Mouse (Mus musculus) intestine, embryonic 15.5 days (tissue): Measurements from ENCODE around the gene Ankrd13d. TPM values are rescaled to one million over a fixed set of nuclear protein-coding genes. Genes with fewer than 3 reads are reported as not detected.
"Not testable (repeated sequence)": the region's sequence is repeated elsewhere in the genome, so short reads cannot be mapped to it uniquely, and the experiment has no call there.

Experiments used
- ATAC-seq: fragments of 200-750 bp; cut with Nextera tagmentation; 2 replicates; pipeline ENCODE4 v1.8.0; 2017; ENCODE audit warnings: moderate TSS enrichment, moderate library complexity
- H3K27ac ChIP-seq: fragments of 300-500 bp; sonication (generic); 2 replicates; pipeline ENCODE4 v1.5.1; 2015; ENCODE audit warnings: mild to moderate bottlenecking, inconsistent platforms
- H3K27me3 ChIP-seq: fragments of 300-500 bp; sonication (generic); replicated peaks from 2 replicates; pipeline ENCODE4 v1.6.1; 2015; ENCODE audit warnings: inconsistent platforms
- H3K36me3 ChIP-seq: fragments of 300-500 bp; sonication (generic); 2 replicates; pipeline ENCODE4 v1.6.1; 2015; ENCODE audit warnings: inconsistent platforms
- H3K4me1 ChIP-seq: fragments of 300-500 bp; sonication (generic); replicated peaks from 2 replicates; pipeline ENCODE4 v1.6.1; 2015; ENCODE audit warnings: inconsistent platforms
- H3K4me2 ChIP-seq: fragments of 300-500 bp; sonication (generic); replicated peaks from 2 replicates; pipeline ENCODE4 v1.6.1; 2015; ENCODE audit warnings: mild to moderate bottlenecking, inconsistent platforms
- H3K4me3 ChIP-seq: fragments of 300-500 bp; sonication (generic); replicated peaks from 2 replicates; pipeline ENCODE4 v1.5.1; 2015; ENCODE audit warnings: inconsistent platforms
- H3K9ac ChIP-seq: fragments of 300-500 bp; sonication (generic); 2 replicates; pipeline ENCODE4 v1.6.1; 2015; ENCODE audit warnings: inconsistent platforms
- H3K9me3 ChIP-seq: fragments of 300-500 bp; sonication (generic); 2 replicates; pipeline ENCODE4 v1.6.1; 2016; ENCODE audit warnings: inconsistent platforms
- WGBS: fragments of 180-500 bp; shearing (Covaris S2); methylation state at CpG from one replicate; pipeline ENCODE4 v1.1.7; 2015; 5-methylcytosine and 5-hydroxymethylcytosine counted together
- polyA plus RNA-seq: library from polyadenylated mRNA; unstranded; fragments of >200 nt; fragmentation: Nextera tagmentation; extraction: Ambion mirVana; gene quantifications from 2 replicates; pipeline ENCODE4 v1.2.1, GENCODE M21; 2015

Ankrd13d gene
- polyA plus RNA-seq, 1 experiment from 2014 or later, result 5.7 TPM

- H3K9ac ChIP-seq, result no peak overlapping the region
These were observed 27.3 kb downstream of the Ankrd13d start for GRCm38 (mm10) chr19:4255583-4256162.

GRCm38 (mm10) chr19:4254230-4254629 is 28.7 kb downstream of the Ankrd13d start:
- H3K27ac ChIP-seq, result no peak overlapping the region
- H3K4me1 ChIP-seq, result peaks cover 5% of the 10 kb centered on the region
- no peak overlapping the region for H3K4me2 ChIP-seq
- no peaks in the 10 kb centered on the region for H3K36me3 ChIP-seq
- H3K9me3 ChIP-seq, result no peaks in the 10 kb centered on the region
- WGBS, result 90% methylated on average over 7 of the region's 7 CpGs
- no peaks in the 10 kb centered on the region for H3K27me3 ChIP-seq
- H3K9ac ChIP-seq, result no peak overlapping the region
- ATAC-seq, result no peak
- no peak overlapping the region for H3K4me3 ChIP-seq

More at GRCm38 (mm10) chr19:4255583-4256162, 27.3 kb downstream of the Ankrd13d start:
- Histone ChIP-seq H3K4me2 (no peak overlapping the region), H3K36me3 (no peaks in the 10 kb centered on the region), H3K4me3 (no peak overlapping the region), H3K27ac (no peak overlapping the region), H3K27me3 (no peaks in the 10 kb centered on the region), H3K9me3 (no peaks in the 10 kb centered on the region), H3K4me1 (peaks cover 5% of the 10 kb centered on the region)
- 79% methylated on average over 11 of the region's 11 CpGs for WGBS
- ATAC-seq, result no peak

- not testable (repeated sequence) for H3K9me3 ChIP-seq, H3K27me3 ChIP-seq, H3K4me1 ChIP-seq, H3K36me3 ChIP-seq, H3K27ac ChIP-seq, H3K9ac ChIP-seq, H3K4me2 ChIP-seq, H3K4me3 ChIP-seq
- WGBS, result 34% methylated on average over 1 of the region's 1 CpGs
- peak; percentile 55; the same call in 1 of the 2 replicates for ATAC-seq
These were observed 34.3 kb downstream of the Ankrd13d start for GRCm38 (mm10) chr19:4248683-4249082.

GRCm38 (mm10) chr19:4247010-4247409 is 35.9 kb downstream of the Ankrd13d start:
- no peaks in the 10 kb centered on the region for H3K27me3 ChIP-seq
- no peak overlapping the region for H3K4me2 ChIP-seq
- H3K4me3 ChIP-seq, result no peak overlapping the region
- ATAC-seq, result no peak
- no peak overlapping the region for H3K9ac ChIP-seq
- no peaks in the 10 kb centered on the region for H3K9me3 ChIP-seq
- H3K27ac ChIP-seq, result no peak overlapping the region
- no peaks in the 10 kb centered on the region for H3K4me1 ChIP-seq
- WGBS, result 50% methylated on average over 1 of the region's 1 CpGs
- H3K36me3 ChIP-seq, result no peaks in the 10 kb centered on the region

GRCm38 (mm10) chr19:4244775-4245174 is 38.2 kb downstream of the Ankrd13d start:
- Histone ChIP-seq H3K27ac (no peak overlapping the region), H3K9ac (no peak overlapping the region), H3K4me1 (no peaks in the 10 kb centered on the region), H3K4me2 (no peak overlapping the region), H3K36me3 (no peaks in the 10 kb centered on the region), H3K27me3 (no peaks in the 10 kb centered on the region), H3K4me3 (no peak overlapping the region), H3K9me3 (no peaks in the 10 kb centered on the region)
- no peak for ATAC-seq
- 77% methylated on average over 6 of the region's 6 CpGs for WGBS

GRCm38 (mm10) chr19:4242416-4242815 is 40.5 kb downstream of the Ankrd13d start:
- ATAC-seq, result no peak
- Histone ChIP-seq H3K27me3 (no peaks in the 10 kb centered on the region), H3K9me3 (no peaks in the 10 kb centered on the region), H3K4me1 (no peaks in the 10 kb centered on the region), H3K4me2 (no peak overlapping the region), H3K4me3 (no peak overlapping the region), H3K27ac (no peak overlapping the region), H3K9ac (no peak overlapping the region), H3K36me3 (no peaks in the 10 kb centered on the region)
- WGBS, result 62% methylated on average over 3 of the region's 3 CpGs

- no peaks in the 10 kb centered on the region for H3K36me3 ChIP-seq
- no peaks in the 10 kb centered on the region for H3K27me3 ChIP-seq
- WGBS, result 55% methylated on average over 8 of the region's 8 CpGs
- H3K9ac ChIP-seq, result no peak overlapping the region
- no peak for ATAC-seq
- no peaks in the 10 kb centered on the region for H3K4me1 ChIP-seq
- no peak overlapping the region for H3K27ac ChIP-seq
- no peaks in the 10 kb centered on the region for H3K9me3 ChIP-seq
- H3K4me3 ChIP-seq, result no peak overlapping the region
- no peak overlapping the region for H3K4me2 ChIP-seq
These were observed 42.7 kb downstream of the Ankrd13d start for GRCm38 (mm10) chr19:4240247-4240668.

- Histone ChIP-seq H3K4me1 (peaks cover 23% of the 10 kb centered on the region), H3K36me3 (no peaks in the 10 kb centered on the region), H3K9ac (no peak overlapping the region), H3K4me2 (no peak overlapping the region), H3K4me3 (no peak overlapping the region), H3K9me3 (no peaks in the 10 kb centered on the region), H3K27me3 (no peaks in the 10 kb centered on the region), H3K27ac (no peak overlapping the region)
- ATAC-seq, result no peak
- 74% methylated on average over 4 of the region's 4 CpGs for WGBS
These were observed 48.4 kb downstream of the Ankrd13d start for GRCm38 (mm10) chr19:4234548-4234947.

GRCm38 (mm10) chr19:4232651-4233050 is 50.3 kb downstream of the Ankrd13d start:
- no peak for ATAC-seq
- no peak overlapping the region for H3K9ac ChIP-seq
- peak overlapping the region; percentile 81 for H3K4me2 ChIP-seq
- peaks cover 31% of the 10 kb centered on the region for H3K4me1 ChIP-seq
- no peaks in the 10 kb centered on the region for H3K9me3 ChIP-seq
- H3K4me3 ChIP-seq, result no peak overlapping the region
- H3K27me3 ChIP-seq, result no peaks in the 10 kb centered on the region
- no peak overlapping the region for H3K27ac ChIP-seq
- WGBS, result 86% methylated on average over 7 of the region's 7 CpGs
- H3K36me3 ChIP-seq, result no peaks in the 10 kb centered on the region

- peak; percentile 15 for ATAC-seq
- WGBS, result 33% methylated on average over 2 of the region's 2 CpGs
- no peaks in the 10 kb centered on the region for H3K9me3 ChIP-seq
- no peaks in the 10 kb centered on the region for H3K36me3 ChIP-seq
- H3K4me3 ChIP-seq, result peak overlapping the region; percentile 50
- H3K27ac ChIP-seq, result peak overlapping the region; percentile 84
- H3K4me1 ChIP-seq, result peaks cover 31% of the 10 kb centered on the region
- peak overlapping the region; percentile 57 for H3K9ac ChIP-seq
- H3K4me2 ChIP-seq, result peak overlapping the region; percentile 81
- H3K27me3 ChIP-seq, result no peaks in the 10 kb centered on the region
These were observed 50.8 kb downstream of the Ankrd13d start for GRCm38 (mm10) chr19:4232186-4232572.

- H3K36me3 ChIP-seq, result no peaks in the 10 kb centered on the region
- H3K4me2 ChIP-seq, result peak within 1 kb of the TSS; percentile 81
- peak; percentile 90 for ATAC-seq
- peaks cover 31% of the 10 kb centered on the region for H3K4me1 ChIP-seq
- H3K9ac ChIP-seq, result peak within 1 kb of the TSS; percentile 57
- H3K9me3 ChIP-seq, result no peaks in the 10 kb centered on the region
- H3K4me3 ChIP-seq, result peak within 1 kb of the TSS; percentile 50
- 10% methylated on average over 26 of the region's 26 CpGs for WGBS
- H3K27me3 ChIP-seq, result no peaks in the 10 kb centered on the region
- H3K27ac ChIP-seq, result peak within 1 kb of the TSS; percentile 84
These were observed 51.4 kb downstream of the Ankrd13d start, which contains the start of gene Pold4 for GRCm38 (mm10) chr19:4231253-4232185. Pold4 (plus strand) TSS chr19:4231899.

- no peaks in the 10 kb centered on the region for H3K27me3 ChIP-seq
- no peaks in the 10 kb centered on the region for H3K9me3 ChIP-seq
- no peaks in the 10 kb centered on the region for H3K36me3 ChIP-seq
- H3K27ac ChIP-seq, result 0 out of 2 replicates have a peak overlapping the region, but pooled peaks have one; percentile 44
- H3K4me1 ChIP-seq, result peaks cover 31% of the 10 kb centered on the region
- H3K4me2 ChIP-seq, result no peak overlapping the region
- H3K4me3 ChIP-seq, result no peak overlapping the region
- no peak for ATAC-seq
- 76% methylated on average over 8 of the region's 8 CpGs for WGBS
- no peak overlapping the region; the same call in 1 of the 2 replicates for H3K9ac ChIP-seq
These were observed 52.5 kb downstream of the Ankrd13d start for GRCm38 (mm10) chr19:4230415-4230814.
